Mouse (Mus musculus) forebrain, postnatal 0 days (tissue): ENCODE data around the gene Gm10031. TPM values are rescaled to one million over a fixed set of nuclear protein-coding genes. Genes with fewer than 3 reads are reported as not detected.
"Not testable (repeated sequence)": the region's sequence is repeated elsewhere in the genome, so short reads cannot be mapped to it uniquely, and the experiment has no call there.

ENCODE experiments used
- ATAC-seq: fragments of 200-750 bp; cut with Nextera tagmentation; 2 replicates; pipeline ENCODE4 v1.8.0; 2017; ENCODE audit warnings: mild to moderate bottlenecking, moderate library complexity
- DNase-seq: peaks from one replicate; pipeline ENCODE4 v3.0.0-alpha.2; 2015
- H3K27ac ChIP-seq: fragments of 300-500 bp; sonication (generic); 2 replicates; pipeline ENCODE4 v1.5.1; 2014; ENCODE audit warnings: low read depth, mild to moderate bottlenecking, antibody characterized with exemption, low read length, moderate library complexity, mixed read lengths
- H3K27me3 ChIP-seq: fragments of 300-500 bp; sonication (generic); 2 replicates; pipeline ENCODE4 v1.6.1; 2014; ENCODE audit warnings: mild to moderate bottlenecking, low read length, mixed read lengths; ENCODE audit not compliant: insufficient read depth
- H3K36me3 ChIP-seq: fragments of 300-500 bp; sonication (generic); 2 replicates; pipeline ENCODE4 v1.6.1; 2014; ENCODE audit warnings: mild to moderate bottlenecking, moderate library complexity; ENCODE audit not compliant: insufficient read depth
- H3K4me1 ChIP-seq: fragments of 300-500 bp; sonication (generic); 2 replicates; pipeline ENCODE4 v1.6.1; 2014; ENCODE audit warnings: antibody characterized with exemption; ENCODE audit not compliant: insufficient read depth
- H3K4me2 ChIP-seq: fragments of 300-500 bp; sonication (generic); 2 replicates; pipeline ENCODE4 v1.6.1; 2014; ENCODE audit warnings: low read depth, mild to moderate bottlenecking, moderate library complexity
- H3K4me3 ChIP-seq: fragments of 300-500 bp; sonication (generic); 2 replicates; pipeline ENCODE4 v1.5.1; 2014; ENCODE audit warnings: low read depth, low read length, mixed read lengths
- H3K9ac ChIP-seq: fragments of 300-500 bp; sonication (generic); 2 replicates; pipeline ENCODE4 v1.6.1; 2014; ENCODE audit warnings: mild to moderate bottlenecking
- H3K9me3 ChIP-seq: fragments of 300-500 bp; sonication (generic); 2 replicates; pipeline ENCODE4 v1.6.1; 2016; ENCODE audit warnings: low read length
- CTCF ChIP-seq: sonication (generic); IDR thresholded peaks from 2 replicates; pipeline ENCODE4 v1.5.1; 2016; ENCODE audit warnings: antibody characterized with exemption, control low read depth, low read depth
- WGBS: fragments of 180-500 bp; shearing (Covaris S2); extraction: QIAGEN DNeasy Blood & Tissue Kit; methylation state at CpG from one replicate; pipeline ENCODE4 v1.1.7; 2014; 5-methylcytosine and 5-hydroxymethylcytosine counted together
- polyA plus RNA-seq: library from polyadenylated mRNA; unstranded; fragments of >200 nt; fragmentation: Nextera tagmentation; extraction: Ambion mirVana; gene quantifications from 2 replicates; pipeline ENCODE4 v1.2.1, GENCODE M21; 2015
- total RNA-seq: library from RNA; depleted of rRNA; stranded (reverse); fragments of >200 nt; gene quantifications from 2 replicates; pipeline ENCODE4 v1.2.3, GENCODE M21; 2014

Gm10031 gene
- total and polyA plus RNA-seq, 2 experiments from 2014 or later: 0.75 to 24.6 TPM

DNA sequence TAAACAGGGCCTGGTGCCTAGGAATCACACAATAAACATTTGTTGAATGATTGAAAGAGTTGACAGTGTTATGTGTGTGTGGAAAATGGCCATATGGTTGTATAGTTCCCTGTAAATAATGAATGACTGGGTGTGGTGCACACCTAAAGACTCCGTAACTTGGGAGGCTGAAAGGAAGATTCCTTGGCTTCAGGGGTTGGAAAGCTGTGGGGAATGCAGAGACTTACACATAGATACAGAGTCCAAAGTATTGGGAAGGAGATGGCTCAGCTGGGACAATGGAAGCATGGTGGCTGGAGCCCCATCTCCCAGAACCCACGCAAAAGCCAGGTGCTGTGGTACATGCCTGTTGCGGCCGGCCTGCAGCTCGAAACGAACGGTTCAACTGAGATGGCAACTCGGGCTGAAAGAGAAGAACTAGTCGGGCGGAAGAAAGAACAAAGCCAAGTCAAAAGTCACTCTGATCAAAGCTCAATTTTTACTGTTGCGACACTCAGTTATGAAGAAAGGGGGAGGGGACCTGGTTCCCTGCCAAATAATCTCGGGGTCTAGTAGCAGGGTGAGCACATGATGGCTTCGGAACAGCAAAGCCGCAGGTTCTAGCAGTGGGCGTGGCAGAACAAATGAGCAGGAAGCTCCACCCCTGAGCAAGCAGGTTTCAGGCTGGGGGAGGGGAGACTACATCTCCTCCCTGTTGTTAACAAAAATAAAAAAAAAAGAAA is 1.9 kb upstream of the Gm10031 start:
- Histone ChIP-seq H3K4me1 (no peaks in the 10 kb centered on the region), H3K27me3 (no peaks in the 10 kb centered on the region), H3K4me3 (no peak overlapping the region), H3K9me3 (no peaks in the 10 kb centered on the region), H3K4me2 (0 out of 2 replicates have a peak overlapping the region, but pooled peaks have one; percentile 15), H3K9ac (no peak overlapping the region), H3K27ac (no peak overlapping the region), H3K36me3 (no peaks in the 10 kb centered on the region)
- 37% methylated on average over 15 of the region's 15 CpGs for WGBS
- DNase-seq (no peak), ATAC-seq (no peak)
- no peak for TF ChIP-seq CTCF

DNA sequence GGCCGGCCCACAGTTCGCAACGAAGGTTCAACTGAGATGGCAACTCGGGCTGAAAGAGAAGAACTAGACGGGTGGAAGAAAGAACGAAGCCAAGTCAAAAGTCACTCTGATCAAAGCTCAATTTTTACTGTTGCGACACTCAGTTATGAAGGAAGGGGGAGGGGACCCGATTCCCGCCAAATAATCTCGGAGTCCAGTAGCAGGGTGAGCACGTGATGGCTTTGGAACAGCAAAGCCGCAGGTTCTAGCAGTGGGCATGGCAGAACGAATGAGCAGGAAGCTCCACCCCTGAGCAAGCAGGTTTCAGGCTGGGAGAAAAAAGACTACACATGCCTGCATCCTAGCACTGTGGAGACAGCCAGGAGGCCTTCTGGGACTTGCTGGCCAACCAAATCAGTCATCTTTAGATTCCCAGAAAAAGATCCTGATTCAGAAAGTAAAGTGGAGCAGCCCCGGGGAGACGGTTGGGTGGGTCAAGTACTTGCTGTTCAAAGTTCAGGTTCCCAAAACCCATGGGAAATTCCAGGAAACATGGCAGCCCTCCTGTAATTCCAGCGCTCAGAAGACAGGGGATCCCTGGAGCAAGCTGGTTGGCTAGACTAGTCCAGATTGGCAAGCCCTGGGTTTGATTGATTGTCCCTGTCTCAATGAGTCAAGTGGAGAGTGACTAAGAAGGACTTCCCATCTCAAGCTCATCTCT is 8.8 kb downstream of the Gm10031 start:
- H3K27me3 ChIP-seq, H3K4me3 ChIP-seq, H3K4me1 ChIP-seq, H3K9ac ChIP-seq, H3K27ac ChIP-seq, H3K4me2 ChIP-seq, ATAC-seq, H3K36me3 ChIP-seq, DNase-seq, H3K9me3 ChIP-seq: not testable (repeated sequence)
- WGBS: 88% methylated on average over 16 of the region's 16 CpGs

DNA sequence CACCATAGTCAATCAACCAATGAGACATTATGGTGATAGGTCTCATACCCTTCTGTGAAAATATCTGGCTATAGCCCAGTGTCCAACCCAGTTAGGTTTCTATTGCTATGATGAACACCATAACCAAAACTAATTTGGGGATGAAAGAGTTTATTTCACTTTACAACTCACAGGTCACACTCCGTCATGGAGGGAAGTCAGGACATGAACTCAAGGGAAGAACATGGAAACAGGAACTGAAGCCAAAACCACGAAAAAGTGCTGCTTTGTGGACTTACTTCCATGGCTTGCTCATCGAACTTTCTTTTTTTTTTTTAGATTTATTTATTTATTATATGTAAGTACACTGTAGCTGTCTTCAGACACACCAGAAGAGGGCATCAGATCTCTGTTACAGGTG is 9.7 kb downstream of the Gm10031 start:
- no peaks in the 10 kb centered on the region for H3K27me3 ChIP-seq
- no peaks in the 10 kb centered on the region for H3K4me1 ChIP-seq
- H3K9ac ChIP-seq: no peak overlapping the region
- no peak overlapping the region for H3K4me2 ChIP-seq
- WGBS: 91% methylated on average over 3 of the region's 3 CpGs
- no peak overlapping the region for H3K27ac ChIP-seq
- no peaks in the 10 kb centered on the region for H3K36me3 ChIP-seq
- DNase-seq: no peak
- H3K4me3 ChIP-seq: no peak overlapping the region
- H3K9me3 ChIP-seq: no peaks in the 10 kb centered on the region
- ATAC-seq: no peak
- no peak for TF ChIP-seq CTCF

DNA sequence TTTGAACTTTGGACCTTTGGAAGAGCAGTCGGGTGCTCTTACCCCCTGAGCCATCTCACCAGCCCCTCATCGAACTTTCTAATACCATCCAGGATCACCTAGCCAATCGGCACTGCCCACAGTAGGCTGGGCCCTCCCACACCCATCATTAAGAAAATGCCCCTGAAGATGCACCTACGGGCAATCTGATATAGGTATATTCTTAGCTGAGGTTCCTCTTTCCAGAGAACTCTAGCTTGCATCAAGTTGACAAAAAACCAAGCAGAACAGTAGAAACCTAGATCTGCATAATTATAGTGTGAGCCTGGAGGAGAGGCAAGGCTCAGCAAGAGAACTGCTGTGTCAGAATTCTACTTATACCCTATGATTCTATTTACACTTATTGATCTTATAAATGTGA is 10.1 kb downstream of the Gm10031 start:
- no peak for TF ChIP-seq CTCF
- H3K36me3 ChIP-seq: no peaks in the 10 kb centered on the region
- H3K4me2 ChIP-seq: no peak overlapping the region
- H3K4me1 ChIP-seq: no peaks in the 10 kb centered on the region
- no peaks in the 10 kb centered on the region for H3K27me3 ChIP-seq
- no peak overlapping the region for H3K4me3 ChIP-seq
- H3K27ac ChIP-seq: no peak overlapping the region
- no peaks in the 10 kb centered on the region for H3K9me3 ChIP-seq
- DNase-seq (no peak), ATAC-seq (no peak)
- 92% methylated on average over 4 of the region's 4 CpGs for WGBS
- H3K9ac ChIP-seq: no peak overlapping the region

DNA sequence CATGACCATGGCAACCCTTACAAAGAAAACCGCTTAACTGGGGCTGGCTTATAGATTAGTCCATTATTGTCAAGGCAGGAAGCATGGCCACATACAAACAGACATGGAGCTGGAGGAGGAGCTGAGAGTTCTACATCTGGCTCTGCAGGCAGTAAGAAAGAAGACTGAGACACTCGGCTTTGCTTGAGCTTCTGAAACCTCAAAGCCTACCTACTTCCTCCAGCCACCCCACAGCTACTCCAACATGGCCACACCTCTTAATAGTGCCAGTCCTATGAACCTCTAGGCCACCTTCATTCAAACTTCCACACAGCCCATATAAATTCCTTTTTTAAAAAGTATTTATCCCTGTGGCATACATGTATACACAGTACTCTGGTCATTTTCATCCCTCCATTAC is 13.2 kb downstream of the Gm10031 start:
- Histone ChIP-seq H3K9me3 (no peaks in the 10 kb centered on the region), H3K4me3 (no peak overlapping the region), H3K4me2 (no peak overlapping the region), H3K27ac (no peak overlapping the region), H3K4me1 (no peaks in the 10 kb centered on the region), H3K27me3 (no peaks in the 10 kb centered on the region), H3K36me3 (no peaks in the 10 kb centered on the region), H3K9ac (no peak overlapping the region)
- DNase-seq (no peak), ATAC-seq (no peak)
- no peak for TF ChIP-seq CTCF
- WGBS: 77% methylated on average over 2 of the region's 2 CpGs

DNA sequence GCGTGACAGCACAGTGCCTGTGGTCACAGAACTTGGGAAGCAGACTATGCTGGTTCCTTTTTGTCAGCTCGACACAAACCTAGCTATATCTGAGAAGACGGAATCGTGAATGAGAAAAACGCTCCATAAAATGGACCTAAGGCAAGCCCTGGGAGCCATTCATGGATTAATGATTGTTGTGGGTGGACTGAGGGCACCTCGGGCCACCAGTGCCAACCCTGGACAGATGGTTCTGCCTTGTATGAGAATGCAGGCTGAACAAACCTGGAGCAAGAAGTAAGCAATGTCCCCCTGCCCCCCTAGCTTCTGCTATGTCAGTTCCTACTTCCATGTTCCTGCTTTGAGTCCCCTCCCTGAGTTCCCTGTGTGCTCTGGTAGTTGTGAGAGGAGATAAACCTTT is 13.9 kb downstream of the Gm10031 start:
- Histone ChIP-seq H3K36me3 (no peaks in the 10 kb centered on the region), H3K4me2 (no peak overlapping the region), H3K4me1 (no peaks in the 10 kb centered on the region), H3K9ac (no peak overlapping the region), H3K4me3 (no peak overlapping the region), H3K9me3 (no peaks in the 10 kb centered on the region), H3K27me3 (no peaks in the 10 kb centered on the region), H3K27ac (no peak overlapping the region)
- ATAC-seq (no peak), DNase-seq (no peak)
- WGBS: 87% methylated on average over 6 of the region's 6 CpGs
- TF ChIP-seq CTCF: no peak

DNA sequence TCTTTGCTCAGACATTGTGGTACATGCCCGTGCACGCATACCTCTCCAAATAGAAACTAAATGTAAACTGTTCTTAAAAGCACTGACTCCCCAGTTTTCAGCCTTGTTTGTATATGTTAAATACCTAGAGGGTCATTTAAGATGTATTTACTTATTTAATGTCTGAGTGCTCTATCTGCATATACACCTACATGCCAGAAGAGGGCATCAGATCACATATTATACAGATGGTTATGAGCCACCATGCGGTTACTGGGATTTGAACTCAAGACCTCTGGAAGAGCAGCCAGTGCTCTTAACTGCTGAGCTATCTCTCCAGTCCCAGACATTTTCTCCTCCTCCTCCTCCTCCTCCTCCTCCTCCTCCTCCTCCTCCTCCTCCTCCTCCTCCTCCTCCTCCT is 14.6 kb downstream of the Gm10031 start:
- H3K9ac ChIP-seq: no peak overlapping the region
- no peak for DNase-seq
- peak; percentile 44 for TF ChIP-seq CTCF
- WGBS: 86% methylated on average over 3 of the region's 3 CpGs
- no peaks in the 10 kb centered on the region for H3K36me3 ChIP-seq
- no peak overlapping the region for H3K27ac ChIP-seq
- no peaks in the 10 kb centered on the region for H3K27me3 ChIP-seq
- H3K4me2 ChIP-seq: no peak overlapping the region
- ATAC-seq: no peak
- no peaks in the 10 kb centered on the region for H3K9me3 ChIP-seq
- no peaks in the 10 kb centered on the region for H3K4me1 ChIP-seq
- H3K4me3 ChIP-seq: no peak overlapping the region
